Mouse (Mus musculus) urinary bladder, adult 18-20 months (tissue): ENCODE measurements at regions not wholly inside any gene's neighbourhood (a gene's known extent, or its start where the extent isn't known, plus 50 kb on each side); places are given as distances from the start of the nearest gene placed in this dataset.

Experiments used
- DNase-seq, 2 experiments: peaks; one replicate each; pipeline ENCODE4 v3.0.0; 2022; ENCODE audit warnings: low spot score in 2 of 2, mixed read lengths in 2 of 2

DNA sequence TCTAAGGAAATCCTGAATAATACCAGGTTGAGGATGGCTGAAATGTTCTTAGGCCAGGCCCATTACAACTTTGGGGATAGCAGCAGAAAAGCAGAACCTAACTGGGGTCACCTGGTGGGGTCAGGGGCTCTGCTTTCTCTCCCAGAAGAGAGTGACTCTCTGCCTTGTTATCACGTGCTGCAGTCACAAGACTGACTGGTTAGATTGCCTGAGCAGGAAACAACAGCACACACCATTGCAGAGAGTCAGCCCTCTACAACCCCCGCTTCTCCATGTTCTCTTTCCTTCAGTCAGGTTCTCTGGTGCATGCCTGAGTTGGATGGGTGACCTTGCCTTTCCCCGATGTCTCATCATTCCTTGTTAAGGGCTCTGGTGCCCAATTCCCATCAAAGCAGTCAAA is 91.2 kb upstream of the Hsd17b12 start:
- DNase-seq: no peak

DNA sequence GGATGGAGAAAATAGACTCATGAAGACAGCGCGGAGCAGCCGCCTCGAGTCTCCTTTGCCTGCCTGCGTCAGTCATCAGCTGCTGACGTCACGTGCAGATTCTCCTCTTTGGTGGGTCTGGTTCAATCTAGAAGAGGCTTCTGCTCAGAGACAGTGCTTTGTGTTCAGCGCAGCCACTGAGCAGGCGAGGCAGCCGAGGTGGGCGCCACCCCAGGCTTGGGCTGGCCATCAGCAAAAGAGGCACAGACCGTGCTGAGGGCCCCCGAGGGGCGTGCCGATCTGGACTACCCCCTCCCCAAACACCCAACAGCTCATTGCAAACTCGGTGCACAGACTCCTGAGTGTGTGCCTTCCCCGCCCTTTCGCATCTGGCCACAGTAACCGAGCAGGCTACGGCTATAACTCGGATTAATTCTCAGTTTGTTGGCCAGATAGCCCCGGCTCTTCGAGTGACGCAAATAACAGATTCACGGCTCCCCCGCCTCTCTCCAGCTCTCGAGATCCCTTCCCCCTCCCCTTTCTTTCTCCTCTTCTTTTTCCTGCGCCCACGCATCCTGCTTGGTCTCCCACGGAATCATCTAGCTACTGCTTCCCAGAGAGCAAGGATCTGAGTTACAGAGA is 89.2 kb upstream of the Hsd17b12 start:
- no peak for DNase-seq

DNA sequence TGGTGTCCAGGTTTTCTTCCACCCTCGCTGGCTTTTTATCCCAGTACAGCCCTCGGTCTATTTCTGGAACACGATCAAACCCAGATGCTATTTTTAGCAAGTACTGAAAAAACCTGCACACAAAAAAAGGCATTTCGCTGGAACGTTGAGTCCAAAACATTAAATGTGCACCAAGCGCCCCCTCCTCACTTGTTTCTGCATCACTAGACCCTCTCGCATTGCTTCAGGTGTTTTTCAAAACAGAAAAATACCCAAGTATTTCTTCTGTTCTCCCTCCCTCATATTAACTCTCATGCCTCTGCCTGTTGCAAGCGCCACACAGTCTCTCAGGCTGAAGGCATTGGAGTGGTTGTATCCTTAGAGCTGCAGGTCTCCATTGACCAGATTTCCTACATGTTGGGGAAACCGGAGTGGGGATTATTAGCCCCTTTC is 88.4 kb upstream of the Hsd17b12 start:
- no peak for DNase-seq

DNA sequence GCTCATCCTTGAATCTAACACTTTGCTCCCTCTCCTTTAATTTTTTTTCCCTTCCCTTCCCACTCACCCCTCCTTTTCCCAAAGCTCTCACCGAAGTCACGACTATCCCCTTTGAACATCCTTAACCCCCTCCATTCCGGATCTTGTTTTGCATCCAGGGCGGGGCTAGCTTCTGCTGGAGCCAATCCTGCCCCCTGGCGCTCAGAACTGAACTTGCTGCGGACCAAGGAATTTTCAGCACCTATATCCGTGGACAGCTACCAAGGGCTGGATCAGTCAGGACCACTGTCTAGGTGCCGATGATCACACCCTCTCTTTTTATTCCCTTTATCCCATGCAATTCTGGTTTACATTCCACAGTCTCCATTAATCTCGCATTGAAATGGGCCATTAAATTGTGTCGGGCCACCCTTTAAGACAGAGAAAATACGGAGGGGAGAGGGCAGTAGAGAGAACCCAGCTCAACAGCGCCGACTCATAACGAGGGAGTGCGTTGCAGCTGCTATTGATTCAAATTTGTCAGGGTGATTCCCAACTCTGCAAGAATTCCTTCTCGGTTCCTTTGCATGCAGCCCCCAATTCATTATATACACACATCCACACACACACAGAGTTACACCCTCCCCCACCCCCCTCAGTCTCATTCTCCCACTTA is 87.7 kb upstream of the Hsd17b12 start:
- peak; percentile 31 to 57 for DNase-seq

DNA sequence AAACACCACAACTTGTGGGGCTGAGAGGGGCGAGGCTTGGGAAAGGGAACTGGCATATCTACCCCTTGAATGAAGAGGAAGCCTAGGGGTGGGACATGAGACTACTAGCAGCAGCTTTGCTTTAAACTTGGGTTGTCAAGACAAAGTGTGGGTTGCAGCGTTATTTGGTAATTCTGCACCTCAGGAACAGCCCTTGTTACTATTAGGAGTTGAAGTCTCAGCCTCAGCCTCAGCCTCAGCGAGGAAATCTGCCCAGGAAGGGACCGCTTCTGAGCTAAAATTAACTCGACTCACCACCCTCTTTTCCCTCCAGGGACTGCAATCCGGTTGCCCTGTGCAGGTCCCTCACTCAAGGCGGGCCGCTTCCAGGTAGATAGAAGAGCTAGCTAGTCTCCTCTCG is 86.4 kb upstream of the Hsd17b12 start:
- no peak for DNase-seq

DNA sequence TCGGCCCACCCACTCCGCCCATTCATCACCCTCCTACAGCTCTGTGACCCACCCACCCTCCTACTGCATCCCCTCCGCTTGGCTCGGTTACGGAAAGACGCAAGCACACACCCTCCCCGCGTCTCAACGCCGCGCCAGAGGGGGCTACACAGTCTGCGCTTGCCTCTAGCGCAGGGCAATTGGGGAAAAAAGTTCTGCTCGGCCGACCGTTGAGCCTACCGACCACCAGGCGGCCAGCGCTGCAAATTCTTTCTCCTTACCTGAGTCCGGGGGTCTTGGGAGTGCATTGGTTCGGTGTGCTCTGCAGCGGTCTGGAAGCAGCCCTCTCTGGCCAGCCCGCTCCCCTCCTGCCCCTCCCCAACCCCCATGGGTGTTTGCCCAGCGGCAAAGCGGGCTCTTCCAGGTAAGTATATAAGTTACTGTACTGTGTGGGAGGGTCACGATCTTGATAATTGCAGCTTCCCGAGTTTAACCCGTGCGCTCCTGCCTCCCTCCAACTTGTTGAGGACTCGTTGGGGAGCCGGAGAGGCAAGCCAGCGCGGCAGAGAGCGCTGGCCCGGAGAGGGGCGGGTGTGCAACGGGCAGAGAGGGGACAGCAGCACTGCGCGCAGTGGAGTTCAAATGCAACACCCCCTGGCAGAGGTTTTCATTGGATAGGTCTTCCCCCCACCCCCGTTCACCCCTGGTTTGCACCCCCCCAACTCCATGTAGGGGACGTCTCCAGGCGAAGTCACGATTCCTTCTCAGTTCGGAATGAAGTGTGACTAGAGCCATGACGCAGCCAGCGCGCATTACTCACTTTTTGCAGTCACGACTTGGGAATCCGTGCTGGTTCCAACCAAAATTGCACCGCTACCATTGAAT is 85.5 kb upstream of the Hsd17b12 start:
- no peak for DNase-seq

DNA sequence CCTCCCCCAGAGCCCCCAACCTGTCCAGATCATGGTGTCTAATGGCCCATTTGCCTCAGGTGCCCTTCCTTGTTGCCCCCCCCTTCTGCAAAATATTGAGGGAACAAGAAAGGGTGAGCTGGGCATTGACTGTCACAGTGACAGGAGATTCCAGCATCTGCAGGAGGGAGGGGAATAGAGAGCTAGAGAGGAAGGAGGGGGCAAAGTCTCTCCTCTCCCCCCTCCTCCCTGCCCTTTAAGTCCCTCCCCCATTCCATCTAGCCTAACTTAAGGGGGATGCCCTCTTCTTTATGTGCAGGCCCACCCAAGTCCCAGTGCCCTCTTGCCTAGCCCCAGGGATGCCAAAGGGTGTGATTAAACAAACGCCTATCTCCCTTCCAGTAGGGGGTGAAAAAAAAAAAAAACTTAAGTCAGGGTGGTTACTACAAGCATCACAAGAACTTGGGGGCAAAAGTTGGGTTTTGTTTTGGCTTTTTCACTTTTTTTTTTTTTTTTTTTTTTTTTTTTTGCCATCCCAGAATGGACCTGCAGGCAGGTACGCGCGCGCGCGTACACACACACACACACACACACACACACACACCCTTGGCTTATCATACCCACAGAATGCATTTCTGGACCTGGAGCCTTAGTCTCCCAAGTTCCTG is 84.8 kb upstream of the Hsd17b12 start:
- no peak for DNase-seq

DNA sequence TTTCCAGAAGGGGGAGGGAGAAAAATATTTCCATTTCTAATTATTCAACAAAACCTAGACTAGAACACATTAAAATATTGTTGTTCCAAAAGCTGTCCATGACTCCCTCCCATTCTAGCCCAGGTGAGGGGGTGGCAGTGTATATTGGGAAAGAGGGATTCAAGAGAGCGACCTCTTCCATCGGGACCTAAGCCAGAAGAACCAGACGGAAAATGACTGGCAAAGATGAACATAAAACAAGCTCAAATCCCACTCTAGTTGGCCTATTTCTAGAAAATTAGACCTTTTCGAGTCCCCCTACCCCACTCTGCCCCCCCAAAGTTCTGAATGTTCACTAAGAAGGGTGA is 84.3 kb upstream of the Hsd17b12 start:
- DNase-seq: no peak

DNA sequence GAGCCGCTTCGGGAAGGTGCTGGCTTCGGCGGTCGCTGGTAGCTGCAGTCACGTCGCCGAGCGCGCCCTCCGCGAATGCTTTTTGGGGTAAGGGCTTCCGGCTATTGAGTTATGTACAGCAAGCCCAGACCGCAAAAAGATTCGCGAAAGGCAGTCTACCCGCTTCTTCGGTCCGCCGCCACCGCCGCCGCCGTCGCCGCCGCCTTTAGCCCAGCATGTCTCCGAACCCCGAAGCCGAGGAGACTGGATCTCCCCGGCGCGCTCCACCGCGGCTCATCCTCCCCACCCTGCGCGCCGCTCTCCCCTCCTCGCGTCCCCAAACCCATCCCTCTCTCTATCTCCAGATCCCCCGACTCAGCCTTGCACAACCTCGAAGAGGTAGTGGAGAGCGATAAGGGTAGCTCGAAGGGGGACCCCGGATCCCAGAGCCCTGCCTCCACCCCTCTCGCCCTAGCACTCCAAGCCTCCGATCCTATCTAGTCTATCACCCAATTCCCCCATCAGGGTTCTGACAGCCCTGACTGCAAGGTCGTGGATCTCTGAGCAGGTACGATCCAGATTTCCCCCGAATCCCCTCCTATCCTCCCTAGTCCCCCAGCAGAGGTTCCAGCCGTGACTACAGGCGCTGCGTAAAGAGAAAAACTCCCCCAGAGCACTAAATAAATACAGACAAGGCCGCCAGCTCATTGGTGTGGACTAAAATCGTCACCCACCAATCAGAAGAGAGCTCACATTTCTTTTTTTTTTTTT is 83.7 kb upstream of the Hsd17b12 start:
- DNase-seq: no peak

DNA sequence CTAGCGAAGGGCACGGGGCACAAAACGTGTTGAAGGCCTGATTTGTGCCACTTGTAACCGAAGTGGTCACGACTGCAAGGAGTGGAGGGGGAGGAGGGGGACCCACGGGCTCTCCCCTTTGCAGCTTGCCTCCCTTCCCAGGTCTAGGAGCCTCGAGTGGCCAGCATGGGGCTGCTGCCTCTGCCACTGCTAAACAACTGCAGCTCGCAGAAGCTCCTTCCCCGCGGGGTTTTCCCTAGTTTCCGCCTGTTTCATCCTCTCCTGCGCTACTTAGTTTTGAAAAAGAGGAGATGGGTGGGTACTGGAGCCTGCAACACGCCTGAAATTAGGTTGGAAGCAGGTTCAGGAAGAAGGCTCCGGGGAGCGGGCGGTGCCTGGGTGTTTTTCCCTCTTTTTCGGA is 82.6 kb upstream of the Hsd17b12 start:
- DNase-seq: no peak

DNA sequence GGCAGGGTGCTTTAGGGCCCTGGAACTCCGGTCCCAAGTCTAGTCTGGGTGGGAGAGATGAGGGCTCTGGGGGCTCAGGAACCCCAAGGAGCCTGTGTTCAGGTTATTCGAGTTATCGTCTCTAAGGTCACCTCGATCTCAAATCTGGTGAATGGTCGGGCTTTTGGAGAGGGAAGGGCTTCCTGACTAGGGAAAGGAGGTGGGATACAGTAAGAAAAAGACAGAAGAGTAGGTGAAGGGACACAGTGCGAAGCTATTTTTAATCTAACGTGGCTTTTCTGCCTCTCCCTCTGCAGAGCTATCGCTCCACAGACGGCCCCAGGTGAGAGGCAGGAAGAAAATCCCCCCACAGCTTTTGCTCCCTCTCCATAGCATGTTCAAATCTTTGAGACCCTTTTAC is 81.8 kb upstream of the Hsd17b12 start:
- no peak for DNase-seq

DNA sequence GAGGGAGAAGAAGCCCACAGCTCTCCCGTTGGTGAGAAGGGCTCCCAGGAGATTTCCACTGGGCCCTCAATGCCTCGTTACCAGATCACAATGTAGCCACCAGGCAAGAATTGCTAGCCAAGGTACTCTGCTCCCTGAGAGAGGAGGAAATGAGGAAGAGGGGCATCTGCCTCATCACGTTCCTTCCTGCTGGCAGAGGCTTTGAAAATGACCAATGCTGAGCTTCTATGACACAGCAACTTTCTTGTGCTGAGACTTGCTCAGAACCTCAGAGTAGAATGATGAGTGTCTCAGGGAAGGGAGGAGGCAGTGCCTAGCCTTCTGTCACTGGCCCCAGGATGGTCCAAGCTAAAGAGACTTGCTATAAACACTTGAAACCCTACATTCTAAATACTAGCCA is 78.7 kb upstream of the Hsd17b12 start:
- DNase-seq: no peak

DNA sequence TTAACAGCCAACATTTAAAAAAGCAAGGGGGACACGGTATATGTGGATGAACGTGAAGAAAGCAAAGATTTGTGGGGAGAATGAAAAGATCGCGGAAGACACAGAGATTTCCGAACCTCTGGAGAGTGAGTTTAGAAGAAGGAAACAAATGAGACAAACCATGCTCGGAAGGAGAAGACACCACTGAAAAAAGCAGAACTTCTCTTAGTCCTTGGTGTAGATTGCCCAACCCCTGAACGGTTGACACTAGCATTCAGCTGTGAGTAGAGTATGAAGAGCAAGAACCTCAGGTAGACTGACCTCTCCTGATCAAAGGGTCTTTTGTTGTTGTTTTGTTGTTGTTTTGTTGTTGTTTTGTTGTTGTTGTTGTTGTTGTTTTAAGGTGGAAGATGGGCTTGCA is 75.8 kb upstream of the Hsd17b12 start:
- DNase-seq: no peak

DNA sequence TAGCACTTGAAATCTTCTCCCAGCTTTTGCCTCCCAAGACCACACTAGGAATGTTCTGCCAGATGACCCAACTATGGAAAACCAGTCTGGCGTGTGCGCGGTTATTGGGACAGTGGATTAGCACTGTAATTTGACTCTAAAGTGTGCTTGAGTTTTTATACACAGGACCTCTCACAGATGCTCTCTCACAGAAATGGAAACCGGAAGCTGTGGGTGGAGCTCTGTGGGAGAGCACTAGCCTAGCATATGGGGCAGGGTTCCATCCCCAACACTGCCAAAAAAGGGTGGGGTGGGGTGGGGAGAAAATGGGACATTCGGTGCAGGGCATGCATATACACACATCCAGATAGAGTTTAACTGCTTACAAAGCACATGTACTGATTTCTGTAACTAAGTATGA is 61.7 kb upstream of the Hsd17b12 start:
- DNase-seq: no peak

DNA sequence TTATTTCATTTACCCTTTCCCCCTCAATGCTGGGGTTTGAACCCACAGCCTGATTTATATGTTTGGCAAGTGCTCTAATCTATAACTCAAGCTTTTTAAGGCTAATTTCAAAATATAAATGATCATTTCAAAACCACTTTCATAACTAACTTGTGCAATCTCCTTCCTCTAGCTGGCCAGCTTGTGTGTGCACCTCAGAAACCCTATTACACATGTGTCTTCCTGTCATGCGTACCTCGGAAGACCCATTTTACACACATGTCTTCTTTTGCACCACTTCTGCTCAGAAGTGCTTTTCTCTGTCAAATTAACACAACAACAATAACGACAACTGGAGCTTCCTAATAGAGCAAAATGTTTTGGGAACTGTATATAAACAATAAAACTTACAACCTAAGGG is 59.7 kb upstream of the Hsd17b12 start:
- DNase-seq: no peak

DNA sequence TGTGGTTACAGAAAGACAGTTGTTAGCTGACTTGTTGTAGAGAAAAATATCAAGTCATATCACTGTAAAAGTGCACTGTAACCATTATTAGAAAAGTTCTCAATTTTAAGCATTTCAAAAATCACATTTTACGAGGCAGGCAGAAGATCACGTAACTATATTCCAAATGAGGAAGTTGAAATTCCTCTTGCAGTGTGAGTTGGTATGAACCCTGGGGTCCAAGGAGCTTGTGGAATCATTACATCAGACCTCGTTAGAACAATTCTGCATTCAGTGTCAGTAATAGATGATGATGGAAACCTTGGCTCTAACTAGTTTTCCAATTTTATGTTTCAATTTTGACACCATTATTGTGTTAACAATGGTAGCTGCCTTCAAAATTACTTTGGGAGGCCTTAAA is 57.7 kb upstream of the Hsd17b12 start:
- no peak for DNase-seq
